Mouse (Mus musculus): ENCODE results near the gene Zfp865. TPM values are rescaled to one million over a fixed set of nuclear protein-coding genes. Genes with fewer than 3 reads are reported as not detected.
A peak's percentile ranks its signal among the peaks of the same experiment; 100 is the strongest.
"Not testable (repeated sequence)": the region's sequence is repeated elsewhere in the genome, so short reads cannot be mapped to it uniquely, and the experiment has no call there.

Gene Zfp865
- polyA plus RNA-seq, 1 experiment from 2014 or later, result 4.4 TPM

DNA sequence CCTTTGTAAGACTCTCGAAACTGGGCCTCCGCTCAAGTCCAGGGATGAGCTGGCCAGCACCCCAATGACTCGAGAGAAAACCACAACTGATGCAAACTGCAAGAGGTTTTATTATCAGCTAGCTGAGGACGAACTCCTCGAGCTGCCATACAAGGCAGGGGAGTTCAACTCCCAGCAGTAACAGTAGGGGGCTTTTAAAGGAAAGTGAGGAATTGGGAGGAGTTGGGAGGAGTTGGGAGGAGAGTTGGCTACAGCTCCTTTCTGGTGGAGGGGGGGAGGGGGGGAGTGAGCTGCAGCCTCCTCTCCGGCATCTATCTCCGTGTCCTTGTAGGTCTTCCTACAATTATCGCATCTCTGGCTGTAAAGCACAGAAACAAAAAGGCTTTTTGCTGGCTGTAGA lies 17.3 kb upstream of the Zfp865 start:
- H3K4me3 ChIP-seq (ENCODE audit: control insufficient read depth in 1 of 2, insufficient read depth in 1 of 2, low read depth in 1 of 2, low read length in 2 of 2); H3K9ac ChIP-seq (ENCODE audit: low read length); ATAC-seq (ENCODE audit: insufficient number of reproducible peaks, insufficient read depth, low FRiP score, low read depth); H3K4me1 ChIP-seq (ENCODE audit: control insufficient read depth in 2 of 2, insufficient read depth in 2 of 2, low read length in 2 of 2); H3K9me3 ChIP-seq (ENCODE audit: control insufficient read depth, low read length); H3K27me3 ChIP-seq (ENCODE audit: control insufficient read depth, insufficient read depth, low read length); H3K4me2 ChIP-seq (ENCODE audit: low read length); H3K27ac ChIP-seq (replicated peaks in 1 of 2; ENCODE audit: control insufficient read depth in 1 of 2, insufficient read depth in 1 of 2, low read depth in 2 of 2, low read length in 2 of 2): not testable (repeated sequence)
- WGBS, result 70% methylated on average over 8 of the region's 8 CpGs
- peaks cover 15% of the 10 kb centered on the region for H3K36me3 ChIP-seq (ENCODE audit: control insufficient read depth, insufficient read depth, low read length)

DNA sequence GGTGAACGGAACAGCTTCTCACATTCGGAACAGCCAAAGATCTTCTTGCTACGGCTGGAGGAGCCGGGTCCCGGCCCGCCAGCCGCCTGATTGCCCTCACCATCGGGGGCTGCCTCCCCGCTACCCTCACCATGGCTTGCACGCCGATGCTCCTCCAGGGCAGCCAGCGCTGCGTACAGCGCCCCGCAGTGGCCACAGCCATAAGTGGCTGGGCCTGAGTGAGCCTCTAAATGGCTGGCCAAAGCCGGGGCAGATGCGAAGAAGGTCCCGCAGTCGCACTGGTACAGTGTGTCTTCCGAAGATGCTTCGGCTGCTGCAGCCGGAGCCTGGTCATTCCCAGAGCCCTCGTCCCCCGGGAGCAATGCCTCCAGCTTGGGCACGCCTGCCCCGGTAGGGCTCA lies 11.9 kb upstream of the Zfp865 start:
- WGBS, result 95% methylated on average over 26 of the region's 26 CpGs
- H3K9ac ChIP-seq (ENCODE audit: low read length), result no peak overlapping the region
- no peak for ATAC-seq (ENCODE audit: insufficient number of reproducible peaks, insufficient read depth, low FRiP score, low read depth)
- no peaks in the 10 kb centered on the region for H3K27me3 ChIP-seq (ENCODE audit: control insufficient read depth, insufficient read depth, low read length)
- no peak overlapping the region for H3K4me3 ChIP-seq (ENCODE audit: control insufficient read depth in 1 of 2, insufficient read depth in 1 of 2, low read depth in 1 of 2, low read length in 2 of 2)
- H3K9me3 ChIP-seq (ENCODE audit: control insufficient read depth, low read length), result no peaks in the 10 kb centered on the region
- H3K27ac ChIP-seq (replicated peaks in 1 of 2; ENCODE audit: control insufficient read depth in 1 of 2, insufficient read depth in 1 of 2, low read depth in 2 of 2, low read length in 2 of 2), result no peak overlapping the region
- peaks cover 69% of the 10 kb centered on the region for H3K36me3 ChIP-seq (ENCODE audit: control insufficient read depth, insufficient read depth, low read length)
- H3K4me1 ChIP-seq (ENCODE audit: control insufficient read depth in 2 of 2, insufficient read depth in 2 of 2, low read length in 2 of 2), result 0 out of 4 replicates have a peak, but pooled peaks cover 0 to 2% of the 10 kb centered on the region in 2 experiments
- H3K4me2 ChIP-seq (ENCODE audit: low read length), result no peak overlapping the region

DNA sequence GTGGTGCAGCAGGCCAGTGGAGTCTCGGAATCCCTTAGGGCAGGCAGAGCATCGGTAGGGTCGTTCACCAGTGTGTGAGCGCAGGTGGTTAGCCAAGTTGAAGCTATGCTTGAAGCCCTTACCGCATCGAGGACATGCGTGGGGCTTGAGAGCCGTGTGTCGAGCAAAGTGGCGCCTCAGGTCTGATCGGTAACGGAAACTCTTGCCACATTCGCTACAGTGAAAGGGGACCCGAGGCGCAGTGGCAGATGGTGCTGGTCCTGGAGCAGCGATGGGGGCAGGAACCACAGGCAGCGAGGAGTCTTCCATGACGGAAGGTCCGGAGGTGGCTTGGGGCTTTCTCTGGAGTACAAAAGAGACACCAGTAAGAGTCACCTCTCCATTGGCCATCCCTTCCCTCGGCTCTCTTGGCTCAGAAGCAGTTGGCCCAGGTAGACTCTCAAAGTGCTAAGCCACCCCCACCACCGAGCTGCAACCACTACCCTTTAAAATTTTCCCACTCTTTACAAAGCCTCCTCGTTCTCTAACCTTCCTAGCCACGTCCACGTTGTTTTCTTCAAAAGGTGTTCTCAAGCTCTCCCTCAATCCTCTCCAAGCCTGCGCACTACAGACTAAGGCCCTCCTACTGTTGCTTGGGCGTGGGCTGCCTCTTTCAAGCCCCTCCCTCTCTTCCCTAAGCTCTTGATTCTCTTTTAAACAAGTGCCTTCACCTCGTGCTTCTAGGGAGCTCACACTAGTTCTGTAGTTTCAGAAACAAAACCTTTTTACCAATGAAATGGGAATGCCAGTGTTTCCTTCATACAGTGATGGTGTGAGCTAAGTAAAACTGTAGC lies 7.3 kb upstream of the Zfp865 start:
- Histone ChIP-seq H3K4me3 (ENCODE audit: control insufficient read depth in 1 of 2, insufficient read depth in 1 of 2, low read depth in 1 of 2, low read length in 2 of 2) (no peak overlapping the region), H3K27ac (replicated peaks in 1 of 2; ENCODE audit: control insufficient read depth in 1 of 2, insufficient read depth in 1 of 2, low read depth in 2 of 2, low read length in 2 of 2) (no peak overlapping the region), H3K4me2 (ENCODE audit: low read length) (0 out of 2 replicates have a peak overlapping the region, but pooled peaks have one; percentile 65), H3K9ac (ENCODE audit: low read length) (no peak overlapping the region), H3K27me3 (ENCODE audit: control insufficient read depth, insufficient read depth, low read length) (no peaks in the 10 kb centered on the region), H3K9me3 (ENCODE audit: control insufficient read depth, low read length) (no peaks in the 10 kb centered on the region), H3K36me3 (ENCODE audit: control insufficient read depth, insufficient read depth, low read length) (peaks cover 58% of the 10 kb centered on the region), H3K4me1 (ENCODE audit: control insufficient read depth in 2 of 2, insufficient read depth in 2 of 2, low read length in 2 of 2) (peaks cover 0 to 10% of the 10 kb centered on the region in 2 experiments; a peak in 2 of 4 replicates)
- 90% methylated on average over 27 of the region's 27 CpGs for WGBS
- ATAC-seq (ENCODE audit: insufficient number of reproducible peaks, insufficient read depth, low FRiP score, low read depth), result no peak

DNA sequence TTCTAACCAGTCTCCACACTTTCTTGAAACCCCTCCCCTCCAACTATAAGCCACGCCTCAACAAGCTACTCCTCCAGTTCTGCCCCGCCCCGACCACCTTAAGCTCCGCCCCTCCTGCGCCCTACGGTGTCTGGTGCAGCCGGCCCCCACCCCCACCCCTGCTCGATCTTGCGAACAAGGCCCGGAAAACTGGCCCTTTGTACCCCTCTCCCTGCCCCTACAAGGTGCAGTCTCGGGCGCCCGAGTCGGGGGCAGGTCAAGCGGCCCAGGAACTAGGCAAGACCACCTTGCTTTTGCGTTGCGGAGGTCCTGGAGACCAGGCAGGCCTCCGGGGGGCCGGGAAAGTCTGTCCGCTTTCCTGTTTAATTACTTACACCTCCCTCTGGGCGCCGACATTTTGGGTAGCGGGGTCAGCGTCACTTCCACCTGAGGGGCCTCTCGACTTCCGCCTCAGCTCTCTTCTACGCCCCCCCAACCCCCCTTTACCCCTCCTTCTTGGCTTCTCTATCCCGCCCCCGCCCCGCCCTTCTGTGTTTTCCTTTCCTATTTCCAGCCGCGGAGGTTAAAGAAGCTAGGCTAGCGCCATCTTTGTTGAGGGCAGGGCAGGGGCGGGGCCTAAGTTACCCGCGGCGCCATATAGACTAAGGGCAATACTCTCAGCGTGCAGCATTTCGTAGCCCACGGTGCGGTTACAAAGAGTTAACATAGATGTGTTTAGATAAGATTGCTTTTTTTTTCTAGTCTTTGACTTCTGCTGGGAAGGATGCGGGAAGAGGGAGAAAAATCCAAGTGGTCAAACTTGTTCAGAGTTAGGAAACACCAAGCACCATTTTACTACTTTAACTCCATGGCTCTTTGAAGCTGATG lies 5.7 kb upstream of the Zfp865 start, which contains the start of the genes Zfp524 and Fiz1:
Zfp524 (plus strand) TSS at position 165 of the 867 bp plus-strand sequence.
Fiz1 (minus strand) TSS at position 447 of the 867 bp plus-strand sequence.
- Histone ChIP-seq H3K9me3 (ENCODE audit: control insufficient read depth, low read length) (no peaks in the 10 kb centered on the region), H3K27me3 (ENCODE audit: control insufficient read depth, insufficient read depth, low read length) (no peaks in the 10 kb centered on the region), H3K36me3 (ENCODE audit: control insufficient read depth, insufficient read depth, low read length) (peaks cover 43% of the 10 kb centered on the region), H3K27ac (replicated peaks in 1 of 2; ENCODE audit: control insufficient read depth in 1 of 2, insufficient read depth in 1 of 2, low read depth in 2 of 2, low read length in 2 of 2) (peak within 1 kb of the TSS; percentile 97 to 99), H3K4me2 (ENCODE audit: low read length) (peak within 1 kb of the TSS; percentile 70), H3K4me1 (ENCODE audit: control insufficient read depth in 2 of 2, insufficient read depth in 2 of 2, low read length in 2 of 2) (peaks cover 0 to 11% of the 10 kb centered on the region in 2 experiments; a peak in 2 of 4 replicates), H3K4me3 (ENCODE audit: control insufficient read depth in 1 of 2, insufficient read depth in 1 of 2, low read depth in 1 of 2, low read length in 2 of 2) (peak within 1 kb of the TSS; percentile 64 to 84), H3K9ac (ENCODE audit: low read length) (peak within 1 kb of the TSS; percentile 88)
- ATAC-seq (ENCODE audit: insufficient number of reproducible peaks, insufficient read depth, low FRiP score, low read depth), result peak; percentile 78
- WGBS, result under 1% methylated on average over 42 of the region's 42 CpGs

DNA sequence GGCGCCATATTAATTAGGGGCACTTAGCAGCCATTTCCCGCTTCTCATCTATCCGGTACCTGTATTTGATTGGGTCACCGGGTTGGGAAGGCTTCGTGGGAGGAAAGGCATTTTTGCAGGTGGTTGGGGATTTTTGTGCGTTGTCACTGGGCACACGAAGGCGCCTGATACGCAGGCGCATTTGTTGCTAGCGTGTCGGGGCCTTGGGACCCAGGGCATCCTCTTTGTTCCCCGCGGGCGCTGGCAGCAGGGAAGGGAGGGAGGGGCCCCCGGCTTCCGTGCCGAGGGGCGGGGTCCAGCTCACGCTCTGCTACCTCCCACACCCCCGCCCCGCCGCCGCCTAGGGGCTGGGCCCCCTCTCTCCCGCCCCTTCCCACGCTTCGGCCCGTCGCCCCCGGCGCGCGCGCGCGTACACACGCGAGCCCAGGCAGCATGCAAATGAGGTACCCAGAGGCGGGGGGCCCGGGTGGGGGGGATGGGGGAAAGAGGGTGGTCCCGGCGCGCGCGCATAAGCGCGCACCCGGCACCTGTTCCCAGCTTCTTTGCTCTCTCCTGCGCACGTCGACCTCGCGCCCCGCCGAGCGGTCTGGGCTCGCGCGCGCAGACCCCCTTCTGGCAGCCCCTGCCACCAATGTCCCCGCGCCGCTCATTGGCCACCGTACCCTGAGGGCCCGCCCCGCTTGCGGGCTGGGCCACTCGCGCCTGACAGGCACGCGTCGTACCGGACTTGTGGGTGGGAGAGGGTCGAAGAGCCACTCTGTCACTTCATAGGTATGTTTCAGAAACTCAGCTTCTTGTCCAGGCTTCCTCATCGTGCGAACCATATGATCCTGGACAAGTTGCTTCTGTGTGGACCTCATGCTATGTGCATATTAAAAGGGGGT lies 4.8 kb upstream of the Zfp865 start, which contains the start of gene Gm44973:
Gm44973 (plus strand) TSS at position 379 of the 884 bp plus-strand sequence.
- Histone ChIP-seq H3K27me3 (ENCODE audit: control insufficient read depth, insufficient read depth, low read length) (no peaks in the 10 kb centered on the region), H3K9ac (ENCODE audit: low read length) (peak within 1 kb of the TSS; percentile 88), H3K4me1 (ENCODE audit: control insufficient read depth in 2 of 2, insufficient read depth in 2 of 2, low read length in 2 of 2) (peaks cover 0 to 13% of the 10 kb centered on the region in 2 experiments; a peak in 2 of 4 replicates), H3K4me2 (ENCODE audit: low read length) (peak within 1 kb of the TSS; percentile 70), H3K27ac (replicated peaks in 1 of 2; ENCODE audit: control insufficient read depth in 1 of 2, insufficient read depth in 1 of 2, low read depth in 2 of 2, low read length in 2 of 2) (peak within 1 kb of the TSS; percentile 97 to 99), H3K9me3 (ENCODE audit: control insufficient read depth, low read length) (no peaks in the 10 kb centered on the region), H3K36me3 (ENCODE audit: control insufficient read depth, insufficient read depth, low read length) (peaks cover 34% of the 10 kb centered on the region), H3K4me3 (ENCODE audit: control insufficient read depth in 1 of 2, insufficient read depth in 1 of 2, low read depth in 1 of 2, low read length in 2 of 2) (peak within 1 kb of the TSS; percentile 64 to 84)
- peak; percentile 84 for ATAC-seq (ENCODE audit: insufficient number of reproducible peaks, insufficient read depth, low FRiP score, low read depth)
- under 1% methylated on average over 64 of the region's 76 CpGs for WGBS

DNA sequence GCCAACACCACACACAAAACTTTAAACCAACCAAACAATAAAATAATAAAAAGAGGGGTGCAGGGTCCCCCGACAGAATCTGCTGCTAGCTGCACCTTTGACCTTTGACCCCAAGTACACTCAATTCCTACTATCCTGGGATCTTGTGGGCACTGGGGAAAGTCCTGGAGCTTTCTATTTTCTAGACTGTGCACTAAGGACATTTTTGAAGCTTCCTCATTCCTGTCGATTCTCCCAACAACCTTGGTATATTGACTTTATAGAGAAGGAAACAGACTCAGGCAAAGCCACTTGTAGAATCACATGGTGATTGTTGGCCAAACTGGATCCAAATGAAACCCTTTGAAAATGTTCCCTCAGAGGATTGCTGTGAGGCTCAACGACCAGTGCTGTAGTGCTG lies 4.1 kb upstream of the Zfp865 start:
- Histone ChIP-seq H3K9ac (ENCODE audit: low read length) (peak overlapping the region; percentile 76), H3K36me3 (ENCODE audit: control insufficient read depth, insufficient read depth, low read length) (peaks cover 27% of the 10 kb centered on the region), H3K27ac (replicated peaks in 1 of 2; ENCODE audit: control insufficient read depth in 1 of 2, insufficient read depth in 1 of 2, low read depth in 2 of 2, low read length in 2 of 2) (peak overlapping the region; percentile 72 to 97), H3K4me3 (ENCODE audit: control insufficient read depth in 1 of 2, insufficient read depth in 1 of 2, low read depth in 1 of 2, low read length in 2 of 2) (peak overlapping the region; percentile 64 to 84), H3K4me2 (ENCODE audit: low read length) (peak overlapping the region; percentile 70), H3K27me3 (ENCODE audit: control insufficient read depth, insufficient read depth, low read length) (no peaks in the 10 kb centered on the region), H3K9me3 (ENCODE audit: control insufficient read depth, low read length) (no peaks in the 10 kb centered on the region), H3K4me1 (ENCODE audit: control insufficient read depth in 2 of 2, insufficient read depth in 2 of 2, low read length in 2 of 2) (peaks cover 0 to 14% of the 10 kb centered on the region in 2 experiments; a peak in 2 of 4 replicates)
- no peak for ATAC-seq (ENCODE audit: insufficient number of reproducible peaks, insufficient read depth, low FRiP score, low read depth)
- 66% methylated on average over 3 of the region's 3 CpGs for WGBS

Data from heart, embryonic 14.5 days (tissue).